Mouse (Mus musculus) heart, embryonic 16.5 days (tissue): Measurements from ENCODE around the gene Mesd. TPM values are rescaled to one million over a fixed set of nuclear protein-coding genes. Genes with fewer than 3 reads are reported as not detected.

ENCODE experiments used
- ATAC-seq: fragments of 200-750 bp; cut with Nextera tagmentation; replicated peaks from 2 replicates; pipeline ENCODE4 v1.8.0; 2017; ENCODE audit warnings: moderate number of reproducible peaks; ENCODE audit not compliant: insufficient read depth, low FRiP score; ENCODE audit errors: extremely low read depth
- H3K27ac ChIP-seq: fragments of 300-500 bp; sonication (generic); 2 replicates; pipeline ENCODE4 v1.5.1; 2014; ENCODE audit warnings: mild to moderate bottlenecking, low read length, control low read depth, moderate library complexity
- H3K27me3 ChIP-seq: fragments of 300-500 bp; sonication (generic); 2 replicates; pipeline ENCODE4 v1.6.1; 2014; ENCODE audit warnings: low read length, mixed read lengths; ENCODE audit not compliant: control insufficient read depth, insufficient read depth
- H3K36me3 ChIP-seq: fragments of 300-500 bp; sonication (generic); 2 replicates; pipeline ENCODE4 v1.6.1; 2014; ENCODE audit not compliant: control insufficient read depth, insufficient read depth
- H3K4me1 ChIP-seq: fragments of 300-500 bp; sonication (generic); 2 replicates; pipeline ENCODE4 v1.6.1; 2014; ENCODE audit warnings: low read length, mixed read lengths; ENCODE audit not compliant: control insufficient read depth, insufficient read depth
- H3K4me2 ChIP-seq: fragments of 300-500 bp; sonication (generic); 2 replicates; pipeline ENCODE4 v1.6.1; 2014; ENCODE audit warnings: low read depth, mild to moderate bottlenecking, control low read depth, low read length
- H3K4me3 ChIP-seq: fragments of 300-500 bp; sonication (generic); 2 replicates; pipeline ENCODE4 v1.5.1; 2014; ENCODE audit warnings: mild to moderate bottlenecking, control low read depth, low read length
- H3K9ac ChIP-seq: fragments of 300-500 bp; sonication (generic); 2 replicates; pipeline ENCODE4 v1.6.1; 2014; ENCODE audit warnings: low read length, control low read depth
- H3K9me3 ChIP-seq: fragments of 300-500 bp; sonication (generic); replicated peaks from 2 replicates; pipeline ENCODE4 v1.6.1; 2016; ENCODE audit warnings: low read length; ENCODE audit not compliant: control insufficient read depth
- WGBS: fragments of 180-500 bp; shearing (Covaris S2); extraction: QIAGEN DNeasy Blood & Tissue Kit; methylation state at CpG from one replicate; pipeline ENCODE4 v1.1.7; 2014; 5-methylcytosine and 5-hydroxymethylcytosine counted together
- polyA plus RNA-seq: library from polyadenylated mRNA; unstranded; fragments of >200 nt; fragmentation: Nextera tagmentation; extraction: Ambion mirVana; gene quantifications from 2 replicates; pipeline ENCODE4 v1.2.1, GENCODE M21; 2015

The Mesd gene
- 66.7 and 84.9 TPM in 2 replicates for polyA plus RNA-seq

DNA sequence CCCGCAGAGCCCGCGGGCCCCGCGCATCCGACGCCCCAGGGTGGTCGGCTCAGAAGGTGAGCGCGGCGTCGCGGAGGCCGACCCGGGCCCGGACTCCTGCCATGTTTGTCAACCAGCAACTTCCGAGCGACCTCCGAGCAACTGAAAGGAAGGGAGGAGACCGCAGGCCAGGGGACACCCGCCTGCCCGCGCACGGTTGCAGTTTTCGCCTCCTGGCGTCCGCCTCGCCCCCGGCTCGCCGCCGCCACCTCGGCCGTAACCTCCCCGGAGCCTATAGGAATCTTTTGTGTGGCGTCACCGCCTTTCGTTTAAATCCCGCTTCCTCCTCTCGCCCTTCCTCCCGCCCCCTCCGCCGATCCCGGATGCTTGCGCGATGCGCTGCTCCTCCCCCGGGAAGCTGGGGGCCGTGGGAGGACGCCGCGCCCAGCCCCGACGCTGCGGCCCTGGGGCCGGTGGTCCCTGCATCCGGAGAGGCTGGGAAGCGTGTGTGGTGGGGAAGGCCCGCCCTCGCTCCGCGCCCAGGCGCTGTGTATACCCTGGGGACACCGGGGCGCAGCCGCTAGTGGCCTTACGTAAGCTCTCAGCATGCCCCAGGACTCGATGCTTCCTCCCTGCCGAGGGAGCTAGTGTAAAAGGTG is at the start of gene Mesd, which contains the start of gene Tlnrd1:
Mesd (plus strand) TSS at position 446 of the 638 bp plus-strand sequence.
Tlnrd1 (minus strand) TSS at position 285 of the 638 bp plus-strand sequence.
- no peaks in the 10 kb centered on the region for H3K27me3 ChIP-seq
- H3K4me2 ChIP-seq, result peak within 1 kb of the TSS; percentile 97
- under 1% methylated on average over 66 of the region's 69 CpGs for WGBS
- peaks cover 6% of the 10 kb centered on the region for H3K36me3 ChIP-seq
- ATAC-seq, result peak; percentile 79
- peaks cover 41% of the 10 kb centered on the region for H3K4me1 ChIP-seq
- no peaks in the 10 kb centered on the region for H3K9me3 ChIP-seq
- peak within 1 kb of the TSS; percentile 88 for H3K4me3 ChIP-seq
- H3K27ac ChIP-seq, result peak within 1 kb of the TSS; percentile 98
- H3K9ac ChIP-seq, result peak within 1 kb of the TSS; percentile 93

- WGBS, result 59% methylated on average over 5 of the region's 5 CpGs
- H3K9me3 ChIP-seq, result no peaks in the 10 kb centered on the region
- H3K9ac ChIP-seq, result no peak overlapping the region
- no peak overlapping the region for H3K4me2 ChIP-seq
- H3K36me3 ChIP-seq, result no peaks in the 10 kb centered on the region
- H3K27me3 ChIP-seq, result no peaks in the 10 kb centered on the region
- peaks cover 12% of the 10 kb centered on the region for H3K4me1 ChIP-seq
- no peak overlapping the region for H3K4me3 ChIP-seq
- H3K27ac ChIP-seq, result no peak overlapping the region
- ATAC-seq, result no peak
These were observed 45.6 kb upstream of the Mesd start for GRCm38 (mm10) chr7:83838525-83839224.

DNA sequence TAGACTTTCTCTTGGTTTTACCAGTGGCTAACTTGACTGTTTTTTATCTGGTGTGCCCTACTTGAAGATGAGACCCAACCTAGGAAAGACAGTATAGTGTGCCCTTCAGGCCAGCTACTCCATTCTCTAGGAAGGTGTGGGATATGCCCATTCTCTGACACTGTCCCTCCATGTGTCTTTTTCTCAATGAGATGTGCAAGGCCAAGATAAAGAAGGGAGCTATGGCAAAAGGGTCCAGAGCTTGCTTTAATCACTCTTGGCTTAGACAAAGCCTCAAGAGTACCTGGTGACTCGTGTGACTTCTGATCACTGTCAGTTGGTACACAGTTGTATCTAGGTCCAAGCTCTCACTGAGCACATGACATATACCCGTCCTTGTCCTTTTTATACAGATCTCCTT is 44.2 kb upstream of the Mesd start:
- ATAC-seq, result no peak
- Histone ChIP-seq H3K4me3 (no peak overlapping the region), H3K27me3 (no peaks in the 10 kb centered on the region), H3K36me3 (no peaks in the 10 kb centered on the region), H3K9me3 (no peaks in the 10 kb centered on the region), H3K4me1 (peaks cover 12% of the 10 kb centered on the region), H3K27ac (no peak overlapping the region), H3K9ac (no peak overlapping the region), H3K4me2 (no peak overlapping the region)
- WGBS, result 78% methylated on average over 2 of the region's 2 CpGs

- Histone ChIP-seq H3K27me3 (no peaks in the 10 kb centered on the region), H3K27ac (peak overlapping the region; percentile 68), H3K4me2 (no peak overlapping the region), H3K4me1 (peaks cover 15% of the 10 kb centered on the region), H3K9me3 (no peaks in the 10 kb centered on the region), H3K4me3 (no peak overlapping the region), H3K36me3 (no peaks in the 10 kb centered on the region), H3K9ac (no peak overlapping the region)
- 52% methylated on average over 6 of the region's 6 CpGs for WGBS
- ATAC-seq, result peak; percentile 41; the same call in 1 of the 2 replicates
These were observed 41.6 kb upstream of the Mesd start for GRCm38 (mm10) chr7:83842486-83843259.

- Histone ChIP-seq H3K27ac (no peak overlapping the region), H3K4me1 (peaks cover 15% of the 10 kb centered on the region), H3K9ac (no peak overlapping the region), H3K36me3 (no peaks in the 10 kb centered on the region), H3K9me3 (no peaks in the 10 kb centered on the region), H3K27me3 (no peaks in the 10 kb centered on the region), H3K4me2 (no peak overlapping the region), H3K4me3 (no peak overlapping the region)
- no peak for ATAC-seq
- 75% methylated on average over 3 of the region's 3 CpGs for WGBS
These were observed 39.5 kb upstream of the Mesd start for GRCm38 (mm10) chr7:83844807-83845206.

GRCm38 (mm10) chr7:83847187-83848075 is 36.8 kb upstream of the Mesd start:
- no peak for ATAC-seq
- Histone ChIP-seq H3K4me3 (no peak overlapping the region), H3K9me3 (no peaks in the 10 kb centered on the region), H3K27me3 (no peaks in the 10 kb centered on the region), H3K4me1 (peaks cover 7% of the 10 kb centered on the region; the same call in 1 of the 2 replicates), H3K36me3 (no peaks in the 10 kb centered on the region), H3K27ac (no peak overlapping the region), H3K4me2 (no peak overlapping the region), H3K9ac (no peak overlapping the region)
- WGBS, result 47% methylated on average over 5 of the region's 5 CpGs

GRCm38 (mm10) chr7:83851569-83852380 is 32.5 kb upstream of the Mesd start:
- no peak overlapping the region for H3K4me3 ChIP-seq

More at GRCm38 (mm10) chr7:83851569-83852380, 32.5 kb upstream of the Mesd start:
- H3K36me3 ChIP-seq, result no peaks in the 10 kb centered on the region
- 68% methylated on average over 5 of the region's 5 CpGs for WGBS
- no peak overlapping the region for H3K9ac ChIP-seq
- H3K27me3 ChIP-seq, result no peaks in the 10 kb centered on the region
- no peak overlapping the region for H3K27ac ChIP-seq
- no peak overlapping the region for H3K4me2 ChIP-seq
- 0 out of 2 replicates have a peak, but pooled peaks cover 3% of the 10 kb centered on the region for H3K4me1 ChIP-seq
- H3K9me3 ChIP-seq, result no peaks in the 10 kb centered on the region
- no peak for ATAC-seq
